Mouse (Mus musculus): ENCODE results near the gene Zxdc.
A peak's percentile ranks its signal among the peaks of the same experiment; 100 is the strongest.

The Zxdc gene

DNA sequence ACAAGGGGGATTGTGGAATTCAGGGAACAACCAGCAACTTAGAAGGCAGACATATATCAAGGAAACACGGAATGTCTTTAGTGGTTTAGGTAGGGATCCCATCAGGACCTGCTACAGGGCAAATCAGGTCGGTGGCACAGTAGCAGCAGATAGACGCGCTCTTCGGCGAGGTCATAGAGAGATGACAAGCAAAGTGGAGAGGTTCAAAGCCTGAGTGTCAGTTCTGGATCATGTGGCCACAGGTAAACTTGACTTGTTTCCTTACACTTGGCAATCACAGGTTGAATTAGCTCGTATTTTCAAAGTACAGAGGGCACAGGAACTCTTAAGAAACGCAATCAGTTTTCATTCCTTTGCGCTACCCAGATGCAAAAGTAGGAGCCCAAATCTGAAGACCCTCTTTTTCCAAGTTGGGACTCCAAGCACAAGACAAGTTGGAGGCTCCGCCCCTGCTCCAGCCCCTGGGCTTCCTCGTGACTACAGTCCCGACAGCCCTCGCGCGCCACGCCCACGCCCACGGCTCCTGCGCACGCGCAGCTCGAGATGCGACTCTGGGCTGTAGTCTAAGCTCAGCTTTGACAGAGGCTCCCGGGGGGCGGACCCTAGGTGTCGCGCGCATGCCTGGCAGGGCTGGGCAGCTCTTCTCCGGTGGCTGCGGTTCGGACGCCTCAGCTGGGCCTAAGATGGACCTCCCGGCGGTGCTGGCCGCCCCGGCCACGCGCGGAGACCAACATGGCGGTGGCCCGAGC is at the start of gene Zxdc:
TSS of gene Zxdc (plus strand) at position 517 of the 749 bp plus-strand sequence.
- peak; percentile 95 for DNase-seq (ENCODE audit: low read depth, low spot score)

DNA sequence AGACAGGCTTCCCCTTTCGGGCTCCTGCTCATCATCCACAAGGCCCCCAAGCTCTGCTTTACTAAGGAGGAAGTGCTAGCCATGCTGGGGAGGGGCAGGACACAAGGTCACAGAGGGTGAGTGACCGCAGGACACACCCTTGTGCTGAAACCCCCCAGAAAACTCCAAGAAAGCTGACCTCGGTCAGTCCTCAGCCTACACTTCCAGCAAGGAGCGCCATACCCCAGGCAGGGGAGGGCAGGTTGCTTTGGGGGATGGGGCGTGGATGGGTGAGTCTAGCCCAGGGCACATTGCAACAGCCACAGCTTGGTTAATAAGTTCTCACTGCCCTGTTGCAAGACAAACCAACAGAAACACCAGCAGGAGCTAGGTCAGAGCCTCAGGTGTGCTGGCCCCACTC is 48.9 kb upstream of the Zxdc start:
- DNase-seq (ENCODE audit: low read depth, low spot score), result no peak

DNA sequence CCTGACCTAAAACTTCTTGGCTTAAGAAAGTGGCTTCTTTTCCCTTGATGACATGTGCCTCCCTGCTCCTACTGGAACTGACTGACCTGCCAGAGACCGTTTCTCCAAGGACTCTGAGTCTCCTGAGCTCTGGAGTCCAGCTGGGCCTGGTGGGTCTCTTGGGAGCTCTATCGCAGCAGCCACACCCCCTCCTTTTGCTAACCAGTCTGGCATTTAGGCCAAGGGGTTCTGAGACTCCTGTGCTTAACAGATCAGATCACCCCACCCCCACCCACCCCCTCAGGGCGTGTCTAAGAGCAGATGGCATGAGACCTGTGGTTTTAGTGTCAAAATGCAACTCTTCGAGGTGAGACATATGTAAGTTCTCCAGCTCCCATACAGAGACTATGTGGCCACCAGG is 47.5 kb upstream of the Zxdc start:
- no peak for DNase-seq (ENCODE audit: low read depth, low spot score)

DNA sequence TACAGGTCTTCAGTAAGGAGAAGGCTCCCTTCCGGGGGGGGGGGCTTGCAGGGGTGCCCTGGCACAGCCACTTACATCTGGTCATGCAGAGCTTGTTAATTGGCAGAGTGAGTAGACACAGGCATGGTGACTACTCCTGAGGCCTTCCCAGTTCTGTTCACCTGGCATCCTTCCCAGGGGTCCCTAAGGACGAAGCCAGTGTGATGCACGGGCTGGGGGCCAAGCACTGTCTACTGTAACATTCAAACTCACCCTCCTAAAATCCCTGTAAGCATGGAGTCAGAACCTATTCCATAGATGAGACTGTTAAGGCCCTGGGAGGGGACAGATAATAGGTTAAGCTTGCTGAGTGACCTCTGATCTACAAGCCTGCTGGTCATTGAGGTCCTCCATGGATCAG is 45.3 kb upstream of the Zxdc start:
- no peak for DNase-seq (ENCODE audit: low read depth, low spot score)

DNA sequence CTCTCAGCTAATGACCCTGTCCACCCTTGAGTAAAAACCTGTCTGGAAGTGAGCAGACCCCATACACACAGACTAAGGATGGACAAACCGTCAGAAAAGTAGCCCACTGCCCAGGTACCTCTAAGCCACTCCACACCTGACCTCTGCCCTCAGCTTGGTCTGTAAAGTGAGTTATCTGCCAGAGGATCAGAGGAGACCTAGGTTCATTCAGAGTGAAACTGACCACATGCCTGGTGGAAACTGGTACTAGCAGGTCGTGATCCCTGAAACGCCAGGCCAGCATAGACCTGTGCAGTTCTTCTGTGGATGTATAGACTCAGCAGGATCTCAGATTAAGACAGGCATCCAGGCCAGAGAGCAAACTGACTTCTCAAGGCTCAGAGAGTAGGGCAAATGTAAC is 44.8 kb upstream of the Zxdc start:
- DNase-seq (ENCODE audit: low read depth, low spot score), result no peak

DNA sequence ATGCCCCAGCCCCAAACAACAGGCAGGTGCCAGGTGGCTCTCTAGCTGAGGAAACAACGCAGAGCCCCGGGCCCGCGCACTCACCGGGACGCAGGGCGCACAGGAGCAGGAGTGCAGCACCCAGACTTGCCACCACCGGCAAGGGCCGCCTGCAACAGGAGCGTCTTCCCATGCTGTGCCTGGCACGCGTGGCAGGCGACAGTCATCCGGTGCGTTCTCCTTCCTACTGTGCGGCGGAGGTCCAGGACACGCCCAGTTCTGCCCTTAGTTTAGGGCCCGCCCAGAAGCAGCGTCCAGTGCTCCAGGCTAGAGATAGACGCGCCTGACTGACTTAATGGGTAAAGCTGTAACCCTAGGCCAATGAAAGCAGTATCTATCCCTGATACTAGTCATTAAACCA is 44.3 kb upstream of the Zxdc start, which contains the start of gene Chst13:
TSS of gene Chst13 (minus strand) at position 195 of the 400 bp plus-strand sequence.
- no peak for DNase-seq (ENCODE audit: low read depth, low spot score)

DNA sequence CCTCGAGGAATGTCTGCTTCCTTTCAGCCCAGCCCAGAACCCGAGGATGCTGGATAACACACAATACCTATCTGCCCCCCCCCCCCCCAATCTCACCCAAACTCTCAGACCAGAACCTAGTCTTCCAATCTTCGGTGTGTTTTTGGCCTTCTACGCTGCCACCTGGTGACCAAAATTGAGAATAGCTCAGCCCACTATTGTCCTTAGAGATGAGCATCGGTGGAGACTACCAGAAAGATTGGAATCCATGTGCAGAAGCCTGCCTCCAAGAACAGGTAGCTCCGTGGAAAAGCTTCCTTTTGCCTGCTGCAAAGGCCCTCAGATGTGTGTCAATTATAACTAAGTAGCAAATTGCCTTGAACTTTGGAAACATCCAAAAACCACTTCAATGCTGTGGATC is 41.6 kb upstream of the Zxdc start:
- DNase-seq (ENCODE audit: low read depth, low spot score), result no peak

DNA sequence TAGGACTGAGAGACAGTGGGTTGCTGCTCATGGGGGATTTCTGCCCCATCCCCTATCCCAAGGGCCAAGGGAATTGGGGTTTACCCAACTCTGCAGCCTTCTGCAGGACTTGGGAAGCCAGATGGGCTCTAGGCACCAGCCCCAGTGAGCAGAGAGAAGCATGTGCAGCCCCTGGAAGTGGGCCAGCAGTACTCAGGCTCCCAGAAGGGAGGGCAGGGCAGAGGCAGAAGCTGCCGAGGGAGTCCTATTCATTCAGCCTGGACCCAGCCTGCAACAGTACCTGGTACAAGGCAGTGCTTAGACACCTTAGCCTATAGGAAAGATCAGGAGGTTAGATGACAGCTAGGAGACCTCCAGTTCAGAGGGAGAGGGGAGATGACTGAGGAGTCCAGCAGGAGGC is 39.3 kb upstream of the Zxdc start:
- peak; percentile 29 for DNase-seq (ENCODE audit: low read depth, low spot score)

DNA sequence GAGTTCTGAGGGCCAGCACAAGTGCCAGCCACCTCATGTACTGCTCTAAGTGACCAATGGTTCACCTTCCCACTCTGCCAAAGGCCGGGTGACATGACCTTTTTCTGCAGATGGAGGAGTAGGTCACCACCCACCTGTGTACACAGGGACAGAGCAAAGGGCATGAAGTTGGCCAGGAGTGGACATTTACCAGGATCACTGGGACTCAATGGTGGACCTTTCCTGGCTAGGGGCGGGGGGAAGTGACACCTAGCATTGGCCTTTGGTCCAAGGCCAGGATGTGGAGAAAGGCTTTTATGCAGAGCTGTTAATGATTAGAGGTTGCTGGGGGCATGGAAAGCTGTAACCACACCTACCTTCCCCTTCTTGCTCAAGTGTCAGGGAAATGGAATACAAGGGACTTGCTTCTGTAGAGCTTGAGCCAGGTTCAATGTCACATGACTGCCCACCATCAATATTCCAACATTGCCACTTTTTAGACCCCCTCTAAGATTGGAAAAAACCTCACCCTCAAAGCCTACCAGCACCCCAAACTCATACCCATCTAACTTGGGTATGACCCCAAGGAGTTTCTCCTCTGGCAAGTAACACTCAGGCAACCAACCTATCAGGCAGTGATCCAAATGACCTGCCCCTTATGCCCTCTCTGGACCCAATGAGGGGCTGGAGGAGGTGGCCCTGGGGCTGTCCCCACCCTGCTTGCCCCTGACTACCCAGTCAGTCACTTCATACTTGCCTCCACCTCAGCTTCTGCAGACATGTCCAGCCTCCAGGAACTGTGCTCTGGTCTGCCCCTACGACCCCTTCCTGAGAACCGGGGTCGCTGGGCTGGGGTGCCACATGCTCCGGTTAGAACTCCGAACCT is 36.5 kb upstream of the Zxdc start, which contains the start of gene Uroc1:
TSS of gene Uroc1 (plus strand) at position 724 of the 865 bp plus-strand sequence.
- no peak for DNase-seq (ENCODE audit: low read depth, low spot score)

DNA sequence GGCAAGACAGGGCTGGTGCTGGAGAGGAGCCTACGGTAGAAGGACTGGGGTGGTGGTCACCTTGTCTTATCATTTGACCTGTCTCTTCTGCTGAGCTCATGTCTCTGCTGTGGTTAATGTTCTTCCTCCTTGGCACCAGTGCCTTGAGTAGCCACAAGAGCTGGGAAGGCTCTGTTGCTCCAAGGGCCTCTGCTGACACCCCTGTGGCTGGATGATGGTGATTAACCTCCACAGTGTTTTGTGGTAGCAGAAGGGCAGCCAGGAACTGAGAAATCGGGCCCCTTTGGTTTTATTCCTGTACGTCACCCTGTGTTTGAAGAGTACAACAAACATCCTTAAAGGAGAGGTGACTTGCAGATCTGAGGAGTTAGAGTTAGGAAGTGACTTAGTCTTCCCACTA is 35.0 kb upstream of the Zxdc start:
- DNase-seq (ENCODE audit: low read depth, low spot score), result no peak

DNA sequence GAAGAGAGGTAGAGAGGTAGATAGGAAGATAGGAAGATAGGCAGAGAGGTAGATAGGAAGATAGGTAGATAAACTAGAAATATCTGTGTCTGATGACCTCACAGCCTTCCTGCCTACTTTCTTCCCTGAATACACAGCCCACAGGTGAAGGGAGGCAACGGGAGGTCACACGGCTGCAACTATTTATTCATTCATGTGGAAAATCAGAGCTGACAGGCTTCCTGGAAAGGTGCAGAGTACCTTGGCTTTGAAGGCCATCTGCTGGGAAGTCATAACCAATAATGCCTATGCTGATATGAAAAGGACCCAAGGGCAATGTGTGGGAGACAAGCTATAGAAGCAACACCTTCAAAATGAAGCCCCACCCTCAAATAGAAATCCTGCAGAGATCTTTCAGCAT is 26.9 kb upstream of the Zxdc start:
- DNase-seq (ENCODE audit: low read depth, low spot score), result no peak

DNA sequence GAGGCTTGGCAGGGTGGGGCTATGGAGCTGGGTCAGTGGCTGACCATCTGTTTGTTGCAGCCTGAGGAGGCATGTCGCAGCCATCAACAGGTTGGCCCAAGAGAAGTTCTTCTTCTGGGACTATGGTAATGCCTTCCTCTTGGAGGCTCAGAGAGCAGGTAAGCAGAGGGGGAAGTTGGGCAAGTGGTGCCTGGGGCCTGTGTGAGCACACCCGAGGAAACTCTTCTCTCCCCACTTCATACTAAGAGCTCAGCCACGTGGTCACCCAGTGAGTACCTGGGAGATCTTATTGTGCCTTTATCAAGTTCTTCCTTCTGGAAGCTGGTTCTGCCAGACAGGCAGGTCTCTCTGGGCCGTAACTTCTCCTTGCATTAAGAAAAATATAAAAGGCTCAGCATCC is 22.1 kb upstream of the Zxdc start:
- DNase-seq (ENCODE audit: low read depth, low spot score), result no peak

DNA sequence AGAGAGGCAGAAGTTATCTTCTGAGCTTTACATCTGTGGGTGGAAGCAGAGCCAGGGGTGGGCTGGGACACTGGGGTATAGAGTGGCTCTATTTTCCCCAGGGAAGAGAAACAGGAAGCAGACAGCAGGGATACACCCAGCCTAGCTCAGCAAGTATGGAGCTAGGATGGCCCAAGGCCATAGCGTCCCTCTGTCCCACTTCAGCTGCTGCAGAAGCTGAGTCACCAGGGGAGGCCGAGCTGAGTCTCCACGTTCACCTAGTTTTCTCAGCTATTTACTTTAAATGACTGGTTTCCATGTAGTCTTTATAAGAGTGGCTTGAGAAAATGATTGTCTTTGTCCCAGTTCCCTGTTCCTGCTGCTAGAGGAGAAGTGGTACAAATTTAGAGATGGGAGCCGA is 20.8 kb upstream of the Zxdc start:
- DNase-seq (ENCODE audit: low read depth, low spot score), result no peak

DNA sequence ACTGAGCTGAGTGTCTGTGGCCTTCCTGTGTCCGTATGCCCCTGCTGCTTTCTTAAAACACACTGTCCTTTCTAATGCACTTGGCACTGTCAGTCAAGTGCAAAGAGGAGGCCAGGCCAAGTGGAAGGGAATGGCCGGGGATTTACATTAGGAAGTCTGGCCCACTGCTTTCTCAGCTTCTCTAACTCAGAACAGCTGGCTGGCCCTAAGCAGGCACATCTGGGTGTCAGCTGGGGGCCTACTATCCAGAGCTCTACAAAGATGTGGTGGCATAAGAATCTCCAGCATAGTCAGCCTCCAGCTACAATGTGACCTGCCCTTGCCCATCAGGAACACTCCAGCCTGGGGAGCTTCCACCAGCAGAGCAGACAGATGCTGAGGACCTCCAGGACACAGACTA is 19.3 kb upstream of the Zxdc start:
- no peak for DNase-seq (ENCODE audit: low read depth, low spot score)

DNA sequence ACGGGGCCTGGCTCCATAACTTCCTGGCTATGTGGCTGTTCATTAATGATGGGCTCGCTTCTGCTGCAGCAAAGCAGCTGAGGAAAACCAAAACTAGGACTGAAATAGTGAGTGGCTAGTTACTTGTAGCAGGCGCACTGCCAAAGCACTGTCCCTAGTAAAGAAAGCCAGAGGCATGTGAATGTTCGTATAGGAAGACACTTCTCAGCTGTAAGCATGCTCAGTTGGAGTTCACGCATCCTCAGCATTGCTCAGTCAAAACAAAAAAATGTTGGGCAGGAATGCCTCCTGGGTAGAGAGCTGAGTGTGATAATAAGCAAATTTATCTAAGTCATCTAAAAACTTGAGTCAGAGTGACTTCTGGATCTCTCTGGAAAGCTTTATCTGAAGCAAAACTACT is 11.2 kb upstream of the Zxdc start:
- DNase-seq (ENCODE audit: low read depth, low spot score), result no peak

DNA sequence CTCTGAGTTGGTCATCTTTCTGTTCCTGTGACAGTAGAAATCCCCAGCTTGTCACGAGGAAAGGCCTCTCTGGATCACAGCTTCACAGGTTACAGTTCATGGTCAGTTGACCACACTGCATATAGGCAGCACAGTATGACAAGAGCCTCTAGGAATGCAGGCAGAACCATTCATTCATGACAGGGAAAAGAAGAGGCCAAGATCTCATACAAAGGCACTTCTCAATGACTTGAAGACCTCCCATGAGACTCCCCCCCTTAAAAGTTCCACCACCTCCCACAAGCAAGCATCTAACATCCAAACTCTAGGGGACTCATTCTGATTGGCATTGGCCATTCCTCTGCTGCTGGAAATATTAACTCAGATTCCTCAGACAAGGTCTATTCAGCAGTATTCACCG is 9.8 kb upstream of the Zxdc start:
- no peak for DNase-seq (ENCODE audit: low read depth, low spot score)

DNA sequence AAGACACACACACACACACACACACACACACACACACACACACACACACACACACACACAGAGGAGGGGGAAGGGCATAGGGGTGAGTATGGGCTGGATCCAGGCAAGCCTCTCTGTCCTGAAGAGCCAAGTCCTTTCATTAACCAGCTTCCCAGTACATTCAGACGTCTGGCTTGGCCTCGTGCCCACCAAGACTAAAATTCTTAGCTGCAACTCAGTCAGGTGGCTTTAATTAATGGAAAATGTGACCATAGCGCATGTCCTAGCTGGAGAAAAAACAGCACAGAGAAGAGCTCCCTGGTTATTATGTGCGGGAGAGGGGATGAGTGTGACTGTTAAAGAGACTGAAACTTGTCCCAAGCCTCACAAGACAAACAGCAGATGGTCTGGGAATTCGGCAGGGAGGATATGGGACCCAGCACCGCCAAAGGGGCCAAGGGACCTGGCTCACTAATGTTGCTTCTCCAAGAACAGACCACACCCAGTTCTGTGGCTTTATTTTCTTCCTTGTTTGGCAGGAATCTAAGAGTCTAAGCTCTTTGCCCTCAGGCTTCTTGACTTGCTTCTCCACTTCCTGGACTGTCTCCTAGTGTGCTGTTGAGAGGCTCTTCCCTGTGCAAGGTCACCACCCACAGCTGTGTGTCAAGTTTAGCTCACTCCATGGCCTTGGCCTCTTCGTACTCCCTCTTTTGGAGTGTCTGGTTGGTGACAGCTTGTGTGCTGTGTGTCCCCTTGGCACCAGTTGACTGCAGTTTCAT is 9.1 kb upstream of the Zxdc start:
- no peak for DNase-seq (ENCODE audit: low read depth, low spot score)

DNA sequence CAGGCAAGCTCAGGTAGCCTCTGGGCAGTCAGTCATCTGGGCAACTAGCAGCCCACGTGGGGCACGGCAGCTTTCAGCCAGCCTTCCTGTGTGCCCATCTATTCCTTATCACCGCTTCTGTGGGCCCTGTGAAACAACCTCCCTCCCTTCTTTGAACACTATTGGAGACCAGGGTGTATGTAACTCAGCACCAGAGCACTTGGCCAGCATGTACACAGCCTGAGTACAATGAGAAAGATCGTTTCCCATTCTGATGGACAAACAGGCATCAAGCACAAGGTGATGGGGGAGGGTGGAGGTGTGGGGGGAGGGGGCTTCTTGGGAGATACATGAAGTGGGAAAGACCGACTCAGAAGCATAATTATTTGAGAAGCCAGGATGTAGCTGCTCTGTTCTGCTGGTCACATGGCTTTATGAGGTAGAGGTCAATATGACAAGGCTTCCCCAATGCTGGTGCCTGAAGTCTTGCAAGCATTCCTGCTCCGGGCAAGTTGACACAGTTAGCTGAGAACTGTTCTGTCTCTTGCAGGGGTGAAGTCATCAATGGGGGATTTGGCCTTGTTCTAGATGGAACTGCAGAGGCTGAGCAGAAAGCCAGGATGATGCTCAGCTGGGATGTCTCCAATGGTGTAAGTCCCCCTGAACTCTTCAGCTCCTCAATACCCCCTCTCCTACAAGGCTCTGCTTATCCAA is 8.2 kb upstream of the Zxdc start:
- DNase-seq (ENCODE audit: low read depth, low spot score), result no peak

DNA sequence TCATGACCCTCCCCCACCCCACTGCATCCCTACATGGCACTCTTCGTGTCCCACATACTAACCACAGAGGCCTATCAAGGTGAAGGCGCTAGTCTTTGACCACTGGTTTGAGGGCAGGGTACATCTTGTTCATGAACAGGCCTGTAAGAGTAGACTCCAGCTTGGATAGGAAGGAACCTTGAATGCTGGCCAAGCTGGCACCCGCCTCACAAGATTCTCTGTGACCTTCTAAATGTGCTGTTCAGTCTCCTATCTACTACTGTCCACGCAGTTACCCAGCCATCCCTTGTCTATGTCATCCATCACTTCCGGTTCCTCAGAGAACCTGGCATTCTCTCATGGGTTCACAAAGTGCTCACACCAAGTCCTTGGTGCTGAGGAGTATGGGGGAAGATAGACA is 6.0 kb upstream of the Zxdc start:
- no peak for DNase-seq (ENCODE audit: low read depth, low spot score)

DNA sequence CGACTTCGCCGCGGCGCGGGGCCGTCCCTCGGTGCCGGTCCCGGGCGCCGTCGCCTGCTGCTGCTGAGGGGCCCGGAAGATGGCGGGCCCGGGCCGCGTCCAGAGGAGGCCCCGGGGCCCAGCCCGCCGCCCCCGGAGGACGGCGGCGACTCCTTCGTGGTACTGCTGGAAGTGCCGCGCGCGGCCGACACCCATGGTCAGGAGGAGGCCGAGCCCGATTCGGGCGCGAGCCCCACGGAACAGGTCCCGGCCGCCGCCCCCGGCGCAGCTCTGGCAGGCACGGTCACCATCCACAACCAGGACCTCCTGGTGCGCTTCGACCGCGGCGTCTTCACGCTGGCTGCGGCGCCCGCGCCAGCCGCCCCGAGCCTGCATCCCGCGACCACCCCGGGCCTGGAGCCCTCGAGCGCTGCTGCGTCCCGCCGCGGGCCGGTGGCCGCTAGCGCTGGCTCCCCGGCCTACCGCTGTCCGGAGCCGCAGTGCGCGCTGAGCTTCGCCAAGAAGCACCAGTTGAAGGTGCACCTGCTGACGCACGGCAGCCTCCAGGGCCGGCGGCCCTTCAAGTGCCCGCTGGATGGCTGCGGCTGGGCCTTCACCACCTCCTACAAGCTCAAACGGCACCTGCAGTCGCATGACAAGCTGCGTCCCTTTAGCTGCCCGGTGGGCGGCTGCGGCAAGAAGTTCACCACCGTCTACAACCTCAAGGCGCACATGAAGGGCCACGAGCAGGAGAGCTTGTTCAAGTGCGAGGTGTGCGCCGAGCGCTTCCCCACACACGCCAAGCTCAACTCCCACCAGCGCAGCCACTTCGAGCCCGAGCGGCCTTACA is 647 bp downstream of the Zxdc start:
- no peak for DNase-seq (ENCODE audit: low read depth, low spot score)

DNA sequence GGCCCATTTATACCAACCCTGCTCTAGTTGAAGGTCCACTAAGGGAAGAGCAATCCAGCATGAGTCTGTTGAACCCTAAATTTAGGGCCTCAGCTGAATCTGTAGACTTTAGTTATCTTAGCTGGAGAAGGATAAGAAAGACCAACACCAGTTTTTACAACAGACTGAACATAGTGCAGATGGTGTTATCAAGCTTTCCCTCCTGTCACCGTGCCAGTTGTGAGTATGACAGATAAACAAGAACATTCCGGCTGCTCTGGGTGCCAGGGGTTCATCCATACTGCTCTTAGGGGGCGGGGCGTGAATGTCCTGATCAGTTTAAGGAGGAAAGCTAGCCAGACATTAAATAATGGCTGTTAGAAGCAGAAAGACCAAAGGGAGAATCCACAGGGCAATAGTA is 5.4 kb downstream of the Zxdc start:
- no peak for DNase-seq (ENCODE audit: low read depth, low spot score)

Data from telencephalon, adult 2 months (tissue).